Mouse (Mus musculus) layer of hippocampus, adult 11-12 months (tissue): Measurements from ENCODE around the gene Nosip.
"Not testable (repeated sequence)": the region's sequence is repeated elsewhere in the genome, so short reads cannot be mapped to it uniquely, and the experiment has no call there.

Experiments
- DNase-seq: peaks from one replicate; pipeline ENCODE4 v3.0.0; 2022; ENCODE audit warnings: low spot score

Gene Nosip

DNA sequence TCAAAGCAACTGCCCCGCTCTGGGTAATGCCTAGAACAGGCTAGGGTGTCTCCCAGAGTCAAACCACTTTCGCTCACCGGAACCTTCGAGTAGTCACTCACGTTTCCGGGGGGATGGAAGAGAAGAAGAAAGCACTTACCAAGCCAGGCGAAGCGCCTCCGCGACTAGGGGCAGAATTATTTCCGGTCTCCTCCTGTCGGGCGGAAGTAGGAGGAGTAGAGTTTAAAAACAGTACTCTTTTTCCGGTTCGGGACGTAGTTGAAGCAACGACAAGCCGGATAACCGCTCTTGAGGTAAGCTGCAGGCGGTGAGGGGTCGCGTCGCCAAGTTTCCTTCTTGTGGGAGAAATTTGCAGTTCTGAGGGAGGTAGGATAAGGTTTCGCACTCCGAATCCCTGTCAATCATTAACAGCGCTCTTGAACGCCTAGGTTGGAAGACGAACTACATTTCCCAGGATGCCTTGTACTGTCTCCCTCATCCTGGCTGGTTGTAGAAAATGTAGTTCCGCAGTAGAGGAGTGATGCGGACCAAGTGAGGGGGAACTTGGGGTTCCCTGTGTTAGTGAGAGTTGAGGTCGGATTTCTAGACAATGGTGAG lies at the start of gene Nosip, which contains the start of gene Prrg2:
Gene Nosip (plus strand): TSS at position 191 of the 597 bp plus-strand sequence.
Gene Prrg2 (minus strand): TSS at position 439 of the 597 bp plus-strand sequence.
- DNase-seq, result peak; percentile 95

DNA sequence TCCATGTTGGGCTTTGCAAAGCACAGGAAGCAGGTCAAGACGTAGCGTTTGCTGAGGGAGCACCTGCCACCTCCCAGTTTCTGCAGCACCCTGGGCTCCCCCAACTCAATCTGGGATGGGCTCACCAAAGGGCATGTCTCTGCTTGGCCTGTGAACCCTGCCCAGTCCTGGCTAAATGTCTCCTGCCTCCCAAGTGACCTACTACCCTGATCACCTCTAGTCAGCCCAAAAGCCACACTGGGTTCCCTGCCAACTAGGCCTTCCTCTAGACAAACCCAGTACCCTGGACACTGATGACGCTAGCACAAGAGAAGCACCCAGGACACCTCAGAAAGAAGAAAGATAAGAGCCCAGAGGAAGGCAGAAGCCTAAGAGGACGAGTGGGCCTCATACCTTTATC lies 49.4 kb upstream of the Nosip start:
- no peak for DNase-seq

- no peak for DNase-seq
These were observed 48.7 kb upstream of the Nosip start for GRCm38 (mm10) chr7:45013366-45014095.

GRCm38 (mm10) chr7:45014096-45014451 lies 48.2 kb upstream of the Nosip start:
- DNase-seq, result no peak

DNA sequence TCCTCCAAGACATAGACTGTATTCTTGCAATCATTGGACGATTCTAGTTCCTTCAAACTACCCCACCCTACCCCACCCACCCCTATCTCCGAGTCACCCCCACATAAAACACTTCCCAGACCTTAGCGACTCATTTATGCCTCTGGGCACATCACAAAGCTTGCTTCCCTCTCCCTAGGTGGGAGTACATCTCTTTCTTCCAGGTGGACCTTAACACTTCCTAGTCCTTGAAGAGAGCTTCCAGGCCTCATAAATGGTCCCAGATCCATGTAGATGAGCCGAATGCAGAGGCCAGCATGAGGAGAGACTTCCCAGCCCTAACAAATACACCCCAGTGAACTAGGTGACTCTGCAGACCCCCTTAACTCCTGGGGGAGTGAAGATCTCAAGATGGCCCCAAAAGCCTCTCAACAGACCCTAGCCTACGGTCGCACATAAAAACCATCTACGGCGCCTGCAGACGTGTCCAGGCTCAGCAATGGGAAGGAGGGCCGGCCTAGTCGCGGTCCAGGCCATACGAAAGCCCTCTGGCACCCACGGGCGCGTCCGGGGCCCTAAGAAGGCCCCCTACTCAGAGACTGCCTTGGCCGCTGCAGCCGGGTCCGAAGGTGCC lies 46.8 kb upstream of the Nosip start:
- DNase-seq, result no peak

DNA sequence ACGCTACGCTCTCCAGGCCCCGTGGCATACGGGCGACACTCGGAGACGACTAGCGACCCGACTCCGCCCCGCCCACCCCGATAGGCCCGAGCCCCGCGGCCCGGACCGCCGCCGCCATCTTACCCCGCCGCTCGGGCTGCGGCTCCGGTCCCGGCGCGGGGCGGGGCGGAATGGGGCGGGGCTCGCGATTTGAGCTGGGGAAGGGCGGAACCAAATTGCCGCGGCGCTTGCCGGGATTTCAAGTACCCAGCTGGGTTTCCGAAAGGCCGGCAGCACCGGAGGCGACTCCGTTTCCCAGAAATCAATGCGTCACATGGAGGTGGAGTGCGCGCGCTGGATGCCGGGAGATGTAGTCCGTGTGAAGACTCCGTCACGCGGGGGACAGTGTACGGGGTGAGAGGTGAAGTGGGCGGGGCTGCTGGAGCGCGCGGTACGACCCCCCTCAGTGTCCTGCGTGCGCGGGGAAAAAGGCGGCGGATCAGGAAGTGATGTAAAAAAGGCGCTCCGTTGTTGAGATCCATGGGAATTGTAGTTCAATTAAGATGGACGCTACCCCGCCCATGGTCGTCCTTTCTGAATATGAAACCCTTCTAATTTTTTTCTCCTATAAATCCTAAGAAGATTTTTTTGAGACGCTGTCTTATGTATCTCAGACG lies 46.1 kb upstream of the Nosip start, which contains the start of gene Scaf1:
Gene Scaf1 (minus strand): TSS at position 407 of the 656 bp plus-strand sequence.
- peak; percentile 100 for DNase-seq

- DNase-seq, result no peak
These were observed 45.5 kb upstream of the Nosip start for GRCm38 (mm10) chr7:45016761-45017160.

GRCm38 (mm10) chr7:45017242-45018061 lies 44.8 kb upstream of the Nosip start, which contains the start of gene Rras:
Gene Rras (plus strand): TSS chr7:45017961.
- peak; percentile 91 for DNase-seq

DNA sequence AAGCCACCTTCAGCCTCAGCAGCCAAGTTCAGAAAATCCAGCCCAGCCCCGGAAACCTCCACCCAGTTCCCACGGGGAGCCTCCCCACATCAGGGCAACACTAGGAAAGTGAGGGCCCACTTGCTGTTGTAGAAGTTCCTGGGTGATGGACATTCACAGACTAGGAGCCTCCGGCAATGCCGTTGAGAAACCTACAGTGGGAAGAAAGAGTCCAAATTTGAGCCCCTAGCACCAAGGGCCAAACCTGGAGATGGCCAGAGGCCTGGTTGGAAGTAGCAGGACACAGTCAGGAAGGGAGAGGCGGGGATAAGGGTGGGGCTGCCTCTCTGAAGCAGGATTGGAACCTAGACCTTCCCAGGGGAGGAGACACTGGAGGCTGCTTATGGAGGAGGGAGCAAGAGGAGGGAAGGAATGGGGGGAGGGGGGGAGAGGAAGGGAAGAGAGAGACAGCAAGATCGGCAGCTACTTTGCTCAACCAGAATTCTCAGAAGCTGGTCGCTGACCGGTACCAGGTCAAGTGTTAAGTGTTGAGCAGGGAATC lies 43.1 kb upstream of the Nosip start:
- DNase-seq, result no peak

- DNase-seq, result no peak
These were observed 42.0 kb upstream of the Nosip start for GRCm38 (mm10) chr7:45020225-45020624.

DNA sequence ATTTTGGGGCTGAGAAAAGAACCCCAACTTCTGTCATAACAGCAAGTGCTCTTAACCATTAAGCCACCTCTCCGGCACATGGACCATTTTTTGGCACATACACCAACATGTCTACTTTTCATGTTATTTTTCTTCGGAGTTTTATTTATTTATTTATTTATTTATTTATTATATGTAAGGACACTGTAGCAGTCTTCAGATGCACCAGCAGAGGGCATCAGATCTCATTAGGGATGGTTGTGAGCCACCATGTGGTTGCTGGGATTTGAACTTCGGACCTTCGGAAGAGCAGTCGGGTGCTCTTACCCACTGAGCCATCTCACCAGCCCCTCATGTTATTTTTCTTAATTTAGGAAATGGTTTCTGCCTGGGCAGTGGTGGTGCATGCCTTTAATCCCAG lies 38.5 kb upstream of the Nosip start:
- not testable (repeated sequence) for DNase-seq

GRCm38 (mm10) chr7:45024281-45025248 lies 37.7 kb upstream of the Nosip start:
- no peak for DNase-seq

GRCm38 (mm10) chr7:45025601-45026220 lies 36.5 kb upstream of the Nosip start:
- no peak for DNase-seq

GRCm38 (mm10) chr7:45026256-45026655 lies 36.0 kb upstream of the Nosip start:
- no peak for DNase-seq

DNA sequence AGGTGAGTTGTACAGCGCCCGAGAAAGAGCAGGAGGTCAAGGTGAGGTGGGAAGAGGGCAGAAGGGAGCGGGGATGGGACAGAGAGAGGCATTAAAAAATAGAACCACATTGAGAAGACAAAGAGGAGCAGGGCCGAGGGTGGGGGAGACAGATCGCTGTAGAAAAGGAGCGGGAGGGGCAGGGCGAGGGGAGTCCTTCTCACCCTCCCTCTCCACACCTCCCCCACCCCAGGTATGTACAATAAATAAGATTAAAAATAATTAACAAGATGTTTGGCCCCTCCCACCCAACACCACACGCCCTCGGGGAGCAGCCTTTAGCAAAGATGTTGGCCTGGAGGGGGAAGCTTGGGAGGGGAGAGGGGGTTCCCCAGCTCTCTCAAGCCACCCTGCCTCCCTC lies 34.5 kb upstream of the Nosip start:
- no peak for DNase-seq

DNA sequence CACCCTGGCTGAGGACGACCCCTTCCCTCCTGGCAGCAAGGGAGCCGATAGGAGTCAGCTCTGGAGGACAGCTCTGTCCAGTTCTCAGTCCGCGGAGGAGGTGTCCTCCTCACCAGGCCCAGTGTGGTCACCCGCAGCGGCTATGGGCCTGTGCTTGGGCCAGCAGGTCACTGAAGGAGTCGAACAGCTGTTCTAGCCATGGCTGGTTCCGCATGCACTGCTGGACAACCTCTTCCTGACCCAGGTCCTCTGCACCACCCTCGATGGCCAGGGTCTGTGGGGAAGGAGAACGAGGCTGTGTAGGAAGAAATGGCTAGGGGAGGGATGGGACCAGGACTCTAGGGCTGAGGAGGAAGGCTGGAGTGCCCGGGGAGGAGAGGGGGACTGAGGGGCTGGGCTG lies 33.9 kb upstream of the Nosip start:
- no peak for DNase-seq

DNA sequence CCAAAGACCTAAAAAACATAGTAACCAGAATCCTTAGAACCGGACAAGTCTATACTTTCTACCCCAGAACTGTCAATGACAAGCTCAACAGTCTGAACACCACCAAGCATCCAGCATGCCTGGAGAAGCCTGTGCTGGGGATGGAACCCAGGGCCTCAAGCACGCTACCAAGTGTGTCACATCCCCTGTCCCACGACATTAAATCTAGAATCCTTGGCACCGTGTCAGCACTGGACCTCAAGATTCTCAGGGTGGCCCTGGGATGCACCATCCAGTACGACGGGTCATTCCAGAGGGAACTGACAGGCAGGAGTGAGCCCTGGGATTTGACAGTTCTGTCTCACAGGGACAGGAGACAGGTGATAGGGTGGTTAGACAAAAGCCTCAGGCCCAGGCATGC lies 32.2 kb upstream of the Nosip start:
- DNase-seq, result no peak

DNA sequence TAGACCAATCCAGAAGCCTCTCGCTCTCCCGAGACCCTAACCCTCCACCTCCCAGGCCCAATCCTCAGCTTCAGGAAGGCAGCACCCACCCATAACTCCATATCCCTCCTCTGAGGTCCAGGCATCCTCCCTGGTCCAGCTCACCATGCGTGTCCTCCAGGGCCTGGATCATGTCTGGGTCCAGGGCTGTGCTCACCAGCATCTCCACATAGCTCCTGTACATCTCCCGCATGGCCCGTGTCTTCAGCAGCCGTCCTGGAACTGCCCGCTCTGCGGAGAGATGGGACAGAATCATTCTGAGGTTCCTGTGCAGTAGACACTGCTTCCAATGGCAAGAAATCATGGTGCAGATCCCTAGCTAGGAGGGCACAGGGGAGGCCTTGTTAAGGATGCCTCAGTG lies 31.4 kb upstream of the Nosip start:
- DNase-seq, result no peak

- no peak for DNase-seq
These were observed 28.4 kb upstream of the Nosip start for GRCm38 (mm10) chr7:45033722-45034359.
